Mouse (Mus musculus) cortical plate, adult 2 months (tissue): ENCODE measurements around the gene Tnnc1.

Source experiments
- CTCF ChIP-seq: fragments of 200-500 bp; IDR thresholded peaks from 2 replicates; pipeline ENCODE4 v1.5.1; 2011; ENCODE audit warnings: mild to moderate bottlenecking, control low read depth, low read length; ENCODE audit not compliant: insufficient read depth; ENCODE audit errors: extremely low read depth
- POLR2A ChIP-seq: fragments of 200-500 bp; IDR thresholded peaks from 2 replicates; pipeline ENCODE4 v1.6.1; 2011; ENCODE audit warnings: mild to moderate bottlenecking, low read length, control low read depth; ENCODE audit not compliant: insufficient read depth; ENCODE audit errors: extremely low read depth

- TF ChIP-seq CTCF, result no peak
- no peak for TF ChIP-seq POLR2A
These were observed 28.3 kb upstream of the Tnnc1 start for GRCm38 (mm10) chr14:31179677-31180365.
